ENCODE assay signal across 8 mouse cellular contexts in the genomic region with DNA sequence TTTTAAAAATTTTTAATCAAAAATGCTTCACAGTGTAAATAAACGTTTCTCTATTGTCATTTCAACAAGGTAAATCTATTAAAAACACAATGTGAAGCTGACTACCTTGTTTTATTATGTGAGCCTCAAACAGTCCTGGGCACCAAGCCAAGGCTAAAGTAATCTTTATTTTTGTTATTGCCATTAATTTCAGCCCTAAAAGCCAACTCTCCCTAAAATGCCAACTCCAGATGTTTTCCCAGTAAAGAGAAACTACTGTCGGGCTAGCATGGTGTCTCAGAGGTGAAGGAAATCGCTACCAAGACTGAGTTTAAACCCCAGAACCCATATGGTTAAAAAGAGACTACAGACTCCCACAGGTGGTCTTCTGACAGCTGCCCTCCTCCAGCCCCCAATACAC. TPM values are rescaled to one million over a fixed set of nuclear protein-coding genes. Genes with fewer than 3 reads are reported as not detected.
A peak's percentile ranks its signal among the peaks of the same experiment; 100 is the strongest.
DNase-seq lines count a peak whose midpoint lies in the region; ATAC-seq and TF ChIP-seq lines count a peak whose summit lies in the region.

No protein-coding gene starts in this region.

- H3K36me3 ChIP-seq in erythroblast, embryonic 14.5 days (ENCODE audit: control insufficient read depth), result peaks cover 29% of the 10 kb centered on the region
- H3K36me3 ChIP-seq in neural tube, embryonic 11.5 days (ENCODE audit: control insufficient read depth, insufficient read depth, low read length), result no peaks in the 10 kb centered on the region
- H3K36me3 ChIP-seq in liver, embryonic 11.5 days (ENCODE audit: control insufficient read depth, insufficient read depth, low read length), result peaks cover 11% of the 10 kb centered on the region; the same call in 1 of the 2 replicates
- H3K36me3 ChIP-seq in stomach, postnatal 0 days (ENCODE audit: control insufficient read depth, insufficient read depth, low read length), result peaks cover 7% of the 10 kb centered on the region; the same call in 1 of the 2 replicates

- H3K4me1 ChIP-seq in erythroblast, embryonic 14.5 days (ENCODE audit: control insufficient read depth), result peaks cover 57% of the 10 kb centered on the region
- H3K4me1 ChIP-seq in neural tube, embryonic 11.5 days (ENCODE audit: control insufficient read depth, insufficient read depth, low read length), result peaks cover 5% of the 10 kb centered on the region
- peaks cover 31% of the 10 kb centered on the region for H3K4me1 ChIP-seq in liver, embryonic 11.5 days (replicated peaks; ENCODE audit: control insufficient read depth, insufficient read depth, low read length)
- H3K4me1 ChIP-seq in stomach, postnatal 0 days (replicated peaks; ENCODE audit: control insufficient read depth, insufficient read depth), result 0 out of 2 replicates have a peak, but pooled peaks cover 5% of the 10 kb centered on the region

- H3K9ac ChIP-seq in neural tube, embryonic 11.5 days (ENCODE audit: low read length), result no peak overlapping the region
- peak overlapping the region; percentile 87 for H3K9ac ChIP-seq in liver, embryonic 11.5 days (ENCODE audit: low read depth, low read length)
- H3K9ac ChIP-seq in stomach, postnatal 0 days (ENCODE audit: low read length), result peak overlapping the region; percentile 95

- DNase-seq in neural tube, embryonic 11.5 days (ENCODE audit: low spot score), result no peak
- DNase-seq in neural tube, embryonic 10.5 days (ENCODE audit: extremely low spot score, low spot score), result no peak
- no peak for DNase-seq in liver, embryonic 11.5 days (ENCODE audit: low spot score)
- no peak for DNase-seq in stomach, postnatal 0 days (ENCODE audit: low spot score)
- no peak for DNase-seq in c-Kit-positive CD71-positive TER-119-positive erythroid progenitor cells, embryonic 14.5 days (ENCODE audit: low spot score)
- no peak for DNase-seq in testis, postnatal 14 days (ENCODE audit: low spot score)

- no peaks in the 10 kb centered on the region for H3K9me3 ChIP-seq in erythroblast, embryonic 14.5 days (ENCODE audit: control insufficient read depth, low read length)
- H3K9me3 ChIP-seq in neural tube, embryonic 11.5 days (ENCODE audit: control insufficient read depth, low read length), result no peaks in the 10 kb centered on the region
- no peaks in the 10 kb centered on the region for H3K9me3 ChIP-seq in liver, embryonic 11.5 days (ENCODE audit: control insufficient read depth, low read length)
- no peaks in the 10 kb centered on the region for H3K9me3 ChIP-seq in stomach, postnatal 0 days (ENCODE audit: control insufficient read depth, low read length)

- H3K27ac ChIP-seq in neural tube, embryonic 11.5 days (ENCODE audit: low read depth, low read length), result no peak overlapping the region
- no peak overlapping the region for H3K27ac ChIP-seq in liver, embryonic 11.5 days (ENCODE audit: low read depth, low read length)
- 0 out of 2 replicates have a peak overlapping the region, but pooled peaks have one; percentile 89 for H3K27ac ChIP-seq in stomach, postnatal 0 days (replicated peaks)

- no peaks in the 10 kb centered on the region for H3K27me3 ChIP-seq in erythroblast, embryonic 14.5 days (ENCODE audit: control insufficient read depth)
- no peaks in the 10 kb centered on the region for H3K27me3 ChIP-seq in neural tube, embryonic 11.5 days (ENCODE audit: control insufficient read depth, insufficient read depth, low read length)
- H3K27me3 ChIP-seq in liver, embryonic 11.5 days (replicated peaks; ENCODE audit: control insufficient read depth, insufficient read depth, low read length), result no peaks in the 10 kb centered on the region
- no peaks in the 10 kb centered on the region for H3K27me3 ChIP-seq in stomach, postnatal 0 days (ENCODE audit: control insufficient read depth, insufficient read depth, low read length)

- peak overlapping the region; percentile 92 for H3K4me2 ChIP-seq in neural tube, embryonic 11.5 days (ENCODE audit: low read depth)
- H3K4me2 ChIP-seq in liver, embryonic 11.5 days, result peak overlapping the region; percentile 83
- H3K4me2 ChIP-seq in stomach, postnatal 0 days (replicated peaks; ENCODE audit: low read depth), result peak overlapping the region; percentile 87

- WGBS in neural tube, embryonic 11.5 days, result 55% methylated on average over 3 of the region's 3 CpGs
- WGBS in liver, embryonic 11.5 days, result 51% methylated on average over 3 of the region's 3 CpGs
- WGBS in stomach, postnatal 0 days, result 11% methylated on average over 3 of the region's 3 CpGs

- ATAC-seq in erythroblast, adult 5-6 weeks (replicated peaks; ENCODE audit: low FRiP score, poor library complexity, severe bottlenecking), result no peak
- ATAC-seq in neural tube, embryonic 11.5 days (ENCODE audit: insufficient read depth, low FRiP score, low TSS enrichment), result no peak
- no peak for ATAC-seq in liver, embryonic 11.5 days (replicated peaks; ENCODE audit: low FRiP score)
- no peak for ATAC-seq in stomach, postnatal 0 days (ENCODE audit: low FRiP score, low TSS enrichment)

- H3K4me3 ChIP-seq in erythroblast, embryonic 14.5 days (replicated peaks), result peak overlapping the region; percentile 79
- peak overlapping the region; percentile 89 for H3K4me3 ChIP-seq in neural tube, embryonic 11.5 days (ENCODE audit: low read depth, low read length)
- peak overlapping the region; percentile 81 for H3K4me3 ChIP-seq in liver, embryonic 11.5 days (ENCODE audit: low read depth, low read length)
- peak overlapping the region; percentile 100 for H3K4me3 ChIP-seq in stomach, postnatal 0 days (ENCODE audit: low read depth, low read length)

- TF ChIP-seq CTCF in stomach, postnatal 0 days (IDR thresholded peaks at IDR 0.05; ENCODE audit: low read depth), result no peak

- TF ChIP-seq EP300 in stomach, postnatal 0 days (optimal IDR thresholded peaks at IDR 0.05), result no peak

RNA-seq across cellular contexts. Expression of a gene that starts 1.4 kb away (rescaled TPM):
- polyA plus RNA-seq in erythroblast, embryonic 14.5 days (2012), result 0.69 and 1.4 TPM in 2 replicates
- 33.9 and 44.2 TPM in 2 replicates for total RNA-seq in erythroblast, adult 5-6 weeks (2015; ENCODE audit: low replicate concordance)
- 38.5 and 46.0 TPM in 2 replicates for total RNA-seq in erythroblast, adult 5-6 weeks (2017; ENCODE audit: low replicate concordance)
- 11.8 and 14.3 TPM in 2 replicates for polyA plus RNA-seq in neural tube, embryonic 11.5 days (2014; fragmentation: Nextera tagmentation; extraction: Ambion mirVana)
- polyA plus RNA-seq in liver, embryonic 11.5 days (2014; fragmentation: Nextera tagmentation; extraction: Ambion mirVana), result 7.4 and 11.7 TPM in 2 replicates
- 7.2 and 8.1 TPM in 2 replicates for polyA plus RNA-seq in stomach, postnatal 0 days (2015; fragmentation: Nextera tagmentation; extraction: Ambion mirVana)

RNA-seq across cellular contexts. Expression of a gene that starts 53.3 kb away (rescaled TPM):
- 0.06 and 0.52 TPM in 2 replicates for polyA plus RNA-seq in erythroblast, embryonic 14.5 days (2012)
- 10.6 and 19.9 TPM in 2 replicates for total RNA-seq in erythroblast, adult 5-6 weeks (2015; ENCODE audit: low replicate concordance)
- 10.0 and 12.1 TPM in 2 replicates for total RNA-seq in erythroblast, adult 5-6 weeks (2017; ENCODE audit: low replicate concordance)
- polyA plus RNA-seq in neural tube, embryonic 11.5 days (2014; fragmentation: Nextera tagmentation; extraction: Ambion mirVana), result 2.0 and 2.1 TPM in 2 replicates
- polyA plus RNA-seq in liver, embryonic 11.5 days (2014; fragmentation: Nextera tagmentation; extraction: Ambion mirVana), result 5.7 and 6.5 TPM in 2 replicates
- 5.4 and 6.0 TPM in 2 replicates for polyA plus RNA-seq in stomach, postnatal 0 days (2015; fragmentation: Nextera tagmentation; extraction: Ambion mirVana)
